Mouse (Mus musculus): ENCODE measurements around the gene 4933428M09Rik. TPM values are rescaled to one million over a fixed set of nuclear protein-coding genes. Genes with fewer than 3 reads are reported as not detected.

4933428M09Rik gene
- polyA plus RNA-seq, 1 experiment from 2014 or later, result not detected

DNA sequence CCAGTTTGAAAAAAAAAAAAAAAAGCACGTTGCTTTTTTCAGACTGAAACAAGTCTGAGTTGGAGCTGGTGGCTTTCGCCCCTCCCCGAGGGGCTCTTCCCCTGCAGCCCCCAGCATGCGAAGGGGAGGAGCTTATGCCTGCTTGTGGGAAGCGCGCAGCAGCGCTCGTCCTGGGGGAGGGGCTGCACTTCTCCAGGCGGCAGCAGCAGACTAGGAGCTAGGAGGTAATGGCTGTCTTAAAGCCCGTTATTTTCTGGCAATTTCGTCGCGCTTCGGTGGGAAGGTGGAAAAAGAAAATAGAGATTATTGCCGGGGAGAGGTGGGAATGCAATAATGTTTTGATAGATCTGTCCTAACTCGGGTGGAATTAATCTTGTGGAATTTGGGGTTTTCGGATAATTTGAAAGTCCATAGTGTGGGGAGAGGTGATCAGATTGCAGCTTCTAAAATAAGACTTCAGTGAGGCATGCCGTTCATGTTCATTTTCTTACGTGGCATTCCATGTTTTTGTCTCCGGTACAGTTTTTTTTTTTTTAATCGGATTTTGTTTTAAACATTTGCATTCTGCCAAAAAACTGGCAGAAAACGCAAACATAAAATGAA lies 38.1 kb downstream of the 4933428M09Rik start:
- DNase-seq (ENCODE audit: low spot score) (peak; percentile 87), ATAC-seq (peak; percentile 98)
- Histone ChIP-seq H3K9ac (ENCODE audit: low read length) (peak overlapping the region; percentile 17; the same call in 1 of the 2 replicates), H3K36me3 (ENCODE audit: control insufficient read depth, insufficient read depth, low read length) (no peaks in the 10 kb centered on the region), H3K27me3 (replicated peaks; ENCODE audit: control insufficient read depth, insufficient read depth, low read length) (no peaks in the 10 kb centered on the region), H3K4me1 (ENCODE audit: control insufficient read depth, insufficient read depth, low read length) (no peaks in the 10 kb centered on the region), H3K9me3 (replicated peaks; ENCODE audit: control insufficient read depth, low read length) (no peaks in the 10 kb centered on the region), H3K4me3 (ENCODE audit: low read depth, low read length) (peak overlapping the region; percentile 27), H3K4me2 (ENCODE audit: low read length) (peak overlapping the region; percentile 49), H3K27ac (ENCODE audit: low read depth, low read length) (no peak overlapping the region)
- WGBS, result 28% methylated on average over 22 of the region's 22 CpGs

DNA sequence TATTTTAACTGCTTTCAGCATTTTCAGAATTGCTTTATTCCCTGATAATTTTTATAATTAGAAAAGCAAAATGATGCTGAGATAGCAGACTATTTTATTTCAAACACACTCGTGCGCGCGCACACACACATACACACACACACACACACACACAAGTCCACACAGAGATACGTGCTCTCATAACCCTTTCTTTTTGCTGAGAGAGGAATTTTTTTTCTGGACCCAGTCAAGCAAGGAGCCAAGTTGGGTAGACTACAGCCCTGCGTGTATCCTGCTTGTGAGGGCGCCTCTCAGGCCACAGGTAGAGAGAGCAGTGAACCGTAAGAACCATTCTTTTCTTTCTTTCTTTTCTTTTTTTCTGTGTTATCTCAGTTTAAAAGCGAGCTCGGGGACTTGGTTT lies 38.7 kb downstream of the 4933428M09Rik start:
- Histone ChIP-seq H3K4me3 (ENCODE audit: low read depth, low read length) (peak overlapping the region; percentile 27), H3K9me3 (replicated peaks; ENCODE audit: control insufficient read depth, low read length) (no peaks in the 10 kb centered on the region), H3K36me3 (ENCODE audit: control insufficient read depth, insufficient read depth, low read length) (no peaks in the 10 kb centered on the region), H3K27ac (ENCODE audit: low read depth, low read length) (no peak overlapping the region), H3K27me3 (replicated peaks; ENCODE audit: control insufficient read depth, insufficient read depth, low read length) (no peaks in the 10 kb centered on the region), H3K9ac (ENCODE audit: low read length) (0 out of 2 replicates have a peak overlapping the region, but pooled peaks have one; percentile 17), H3K4me1 (ENCODE audit: control insufficient read depth, insufficient read depth, low read length) (no peaks in the 10 kb centered on the region), H3K4me2 (ENCODE audit: low read length) (peak overlapping the region; percentile 49)
- WGBS, result 50% methylated on average over 10 of the region's 10 CpGs
- ATAC-seq, result no peak
- no peak for DNase-seq (ENCODE audit: low spot score)

DNA sequence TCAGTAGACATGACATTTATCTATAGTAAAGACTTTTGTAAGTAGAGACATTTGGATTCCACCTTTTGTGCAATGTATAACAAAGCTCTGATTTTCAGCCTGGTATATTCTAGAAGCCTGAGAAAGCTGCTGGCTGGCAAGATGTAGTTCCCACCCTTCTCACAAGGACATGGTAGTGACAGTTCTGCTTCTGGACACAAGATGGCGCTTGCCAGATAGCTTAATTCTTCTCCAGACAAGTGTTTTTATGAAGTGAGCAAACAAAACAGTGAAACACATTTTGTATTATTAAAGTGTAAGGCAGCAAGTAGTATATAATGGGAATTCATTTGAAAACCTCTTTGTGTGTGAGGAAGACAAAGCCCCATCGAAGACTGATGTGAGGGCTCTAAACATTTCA lies 40.0 kb downstream of the 4933428M09Rik start:
- Histone ChIP-seq H3K4me1 (ENCODE audit: control insufficient read depth, insufficient read depth, low read length) (no peaks in the 10 kb centered on the region), H3K27ac (ENCODE audit: low read depth, low read length) (no peak overlapping the region), H3K9me3 (replicated peaks; ENCODE audit: control insufficient read depth, low read length) (no peaks in the 10 kb centered on the region), H3K4me2 (ENCODE audit: low read length) (no peak overlapping the region), H3K27me3 (replicated peaks; ENCODE audit: control insufficient read depth, insufficient read depth, low read length) (no peaks in the 10 kb centered on the region), H3K9ac (ENCODE audit: low read length) (no peak overlapping the region), H3K4me3 (ENCODE audit: low read depth, low read length) (no peak overlapping the region), H3K36me3 (ENCODE audit: control insufficient read depth, insufficient read depth, low read length) (no peaks in the 10 kb centered on the region)
- ATAC-seq (no peak), DNase-seq (ENCODE audit: low spot score) (peak; percentile 78)
- 29% methylated on average over 2 of the region's 2 CpGs for WGBS

DNA sequence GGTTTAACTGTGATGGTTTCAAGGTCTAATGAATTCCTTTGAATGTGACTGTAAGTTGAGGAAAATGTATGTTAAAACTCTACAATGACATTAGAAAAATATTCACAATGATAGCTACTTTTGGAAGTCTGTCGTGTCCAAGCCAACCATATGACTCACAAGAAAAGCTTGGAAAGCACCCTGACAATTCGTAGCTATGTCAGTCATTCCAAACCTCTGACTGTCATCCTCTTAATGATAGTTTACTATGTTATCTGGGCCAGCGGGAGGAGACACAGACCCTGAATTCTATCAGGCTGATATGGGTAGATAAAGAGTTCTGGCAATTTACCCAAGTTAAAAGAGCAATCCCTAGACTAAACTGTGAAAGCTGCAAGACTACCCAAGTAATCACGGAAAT lies 41.8 kb downstream of the 4933428M09Rik start:
- Histone ChIP-seq H3K27me3 (replicated peaks; ENCODE audit: control insufficient read depth, insufficient read depth, low read length) (no peaks in the 10 kb centered on the region), H3K4me3 (ENCODE audit: low read depth, low read length) (no peak overlapping the region), H3K4me2 (ENCODE audit: low read length) (no peak overlapping the region), H3K4me1 (ENCODE audit: control insufficient read depth, insufficient read depth, low read length) (no peaks in the 10 kb centered on the region), H3K9ac (ENCODE audit: low read length) (no peak overlapping the region), H3K27ac (ENCODE audit: low read depth, low read length) (no peak overlapping the region), H3K9me3 (replicated peaks; ENCODE audit: control insufficient read depth, low read length) (no peaks in the 10 kb centered on the region), H3K36me3 (ENCODE audit: control insufficient read depth, insufficient read depth, low read length) (no peaks in the 10 kb centered on the region)
- 80% methylated on average over 4 of the region's 4 CpGs for WGBS
- ATAC-seq (no peak), DNase-seq (ENCODE audit: low spot score) (no peak)

DNA sequence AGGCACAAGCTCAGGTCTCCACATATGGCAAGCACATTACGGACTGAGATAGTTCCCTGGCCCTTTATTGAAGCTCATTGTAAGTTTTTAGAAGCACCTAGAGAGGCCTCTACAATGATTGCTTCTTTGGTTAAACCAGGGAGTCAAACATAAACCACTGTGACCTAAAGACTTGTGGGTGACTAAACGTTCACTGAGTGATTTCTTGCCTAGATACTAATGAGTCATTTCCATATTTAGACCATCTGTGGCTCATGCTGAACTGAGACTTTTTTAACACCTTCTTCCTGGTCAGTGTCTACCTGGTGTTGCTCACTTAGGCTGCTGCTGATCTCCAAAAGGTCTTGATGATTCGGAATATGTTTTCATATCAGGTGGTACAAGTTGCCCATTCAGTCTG lies 42.9 kb downstream of the 4933428M09Rik start:
- Histone ChIP-seq H3K9ac (ENCODE audit: low read length) (no peak overlapping the region), H3K4me3 (ENCODE audit: low read depth, low read length) (no peak overlapping the region), H3K27ac (ENCODE audit: low read depth, low read length) (no peak overlapping the region), H3K4me1 (ENCODE audit: control insufficient read depth, insufficient read depth, low read length) (no peaks in the 10 kb centered on the region), H3K27me3 (replicated peaks; ENCODE audit: control insufficient read depth, insufficient read depth, low read length) (no peaks in the 10 kb centered on the region), H3K9me3 (replicated peaks; ENCODE audit: control insufficient read depth, low read length) (no peaks in the 10 kb centered on the region), H3K36me3 (ENCODE audit: control insufficient read depth, insufficient read depth, low read length) (no peaks in the 10 kb centered on the region), H3K4me2 (ENCODE audit: low read length) (no peak overlapping the region)
- ATAC-seq (no peak), DNase-seq (ENCODE audit: low spot score) (no peak)
- WGBS, result 77% methylated on average over 3 of the region's 3 CpGs

Other genes starting within 250 kb of the 4933428M09Rik start
- gene Serpina7, start 94.0 kb upstream of the 4933428M09Rik start, polyA plus RNA-seq (2014; fragmentation: Nextera tagmentation; extraction: Ambion mirVana), result not detected in 2 replicates
- not detected in 2 replicates for gene 4930513O06Rik, start 93.0 kb upstream of the 4933428M09Rik start, polyA plus RNA-seq (2014; fragmentation: Nextera tagmentation; extraction: Ambion mirVana)
- 8.9 and 9.5 TPM in 2 replicates for gene Mum1l1, start 30.8 kb downstream of the 4933428M09Rik start, polyA plus RNA-seq (2014; fragmentation: Nextera tagmentation; extraction: Ambion mirVana)
- gene Trap1a, start 154.5 kb downstream of the 4933428M09Rik start, polyA plus RNA-seq (2014; fragmentation: Nextera tagmentation; extraction: Ambion mirVana), result not detected in 2 replicates

Data from forebrain, embryonic 14.5 days (tissue).